Mouse (Mus musculus): ENCODE measurements at regions not wholly inside any gene's neighbourhood (a gene's known extent, or its start where the extent isn't known, plus 50 kb on each side); places are given as distances from the start of the nearest gene placed in this dataset.
A peak's percentile ranks its signal among the peaks of the same experiment; 100 is the strongest.
"Not testable (repeated sequence)": the region's sequence is repeated elsewhere in the genome, so short reads cannot be mapped to it uniquely, and the experiment has no call there.

GRCm38 (mm10) chr6:144902267-144902995, 120.7 kb upstream of the Sox5 start:
- Histone ChIP-seq H3K4me2 (replicated peaks; ENCODE audit: low read depth, low read length, severe bottlenecking) (no peak overlapping the region), H3K4me3 (replicated peaks; ENCODE audit: low read length) (no peak overlapping the region), H3K4me1 (ENCODE audit: control insufficient read depth, insufficient read depth, low read length) (peaks cover 12% of the 10 kb centered on the region), H3K9me3 (ENCODE audit: control insufficient read depth, low read length) (no peaks in the 10 kb centered on the region), H3K36me3 (ENCODE audit: control insufficient read depth, insufficient read depth, low read length) (no peaks in the 10 kb centered on the region), H3K9ac (ENCODE audit: low read depth, low read length, severe bottlenecking) (no peak overlapping the region), H3K27me3 (ENCODE audit: control insufficient read depth, insufficient read depth, low read length) (no peaks in the 10 kb centered on the region), H3K27ac (replicated peaks; ENCODE audit: low read depth, low read length) (no peak overlapping the region)
- TF ChIP-seq POLR2A (IDR thresholded peaks at IDR 0.05; ENCODE audit: borderline replicate concordance, extremely low read depth, insufficient read depth, insufficient read length) = no peak
- WGBS = 60% methylated on average over 20 of the region's 20 CpGs
- DNase-seq (ENCODE audit: low spot score) = no peak
- no peak for ATAC-seq (ENCODE audit: low FRiP score, low read depth)

- DNase-seq (ENCODE audit: low spot score) (no peak), ATAC-seq (ENCODE audit: low FRiP score, low read depth) (no peak)
- H3K36me3 ChIP-seq (ENCODE audit: control insufficient read depth, insufficient read depth, low read length) = no peaks in the 10 kb centered on the region
- H3K9ac ChIP-seq (ENCODE audit: low read depth, low read length, severe bottlenecking) = no peak overlapping the region
- no peak for TF ChIP-seq POLR2A (IDR thresholded peaks at IDR 0.05; ENCODE audit: borderline replicate concordance, extremely low read depth, insufficient read depth, insufficient read length)
- H3K4me1 ChIP-seq (ENCODE audit: control insufficient read depth, insufficient read depth, low read length) = peaks cover 12% of the 10 kb centered on the region
- no peaks in the 10 kb centered on the region for H3K27me3 ChIP-seq (ENCODE audit: control insufficient read depth, insufficient read depth, low read length)
- H3K27ac ChIP-seq (replicated peaks; ENCODE audit: low read depth, low read length) = no peak overlapping the region
- no peak overlapping the region for H3K4me2 ChIP-seq (replicated peaks; ENCODE audit: low read depth, low read length, severe bottlenecking)
- 61% methylated on average over 9 of the region's 9 CpGs for WGBS
- H3K9me3 ChIP-seq (ENCODE audit: control insufficient read depth, low read length) = no peaks in the 10 kb centered on the region
- H3K4me3 ChIP-seq (replicated peaks; ENCODE audit: low read length) = no peak overlapping the region
Measured at GRCm38 (mm10) chr6:144901825-144902224, 120.0 kb upstream of the Sox5 start.

GRCm38 (mm10) chr6:144900858-144901257, 119.1 kb upstream of the Sox5 start:
- not testable (repeated sequence) for DNase-seq (ENCODE audit: low spot score); H3K27ac ChIP-seq (replicated peaks; ENCODE audit: low read depth, low read length); H3K4me3 ChIP-seq (replicated peaks; ENCODE audit: low read length); H3K27me3 ChIP-seq (ENCODE audit: control insufficient read depth, insufficient read depth, low read length); H3K4me2 ChIP-seq (replicated peaks; ENCODE audit: low read depth, low read length, severe bottlenecking); ATAC-seq (ENCODE audit: low FRiP score, low read depth); H3K9me3 ChIP-seq (ENCODE audit: control insufficient read depth, low read length); H3K9ac ChIP-seq (ENCODE audit: low read depth, low read length, severe bottlenecking); H3K36me3 ChIP-seq (ENCODE audit: control insufficient read depth, insufficient read depth, low read length)
- H3K4me1 ChIP-seq (ENCODE audit: control insufficient read depth, insufficient read depth, low read length) = peaks cover 12% of the 10 kb centered on the region
- 91% methylated on average over 7 of the region's 7 CpGs for WGBS

- no peak for ATAC-seq (ENCODE audit: low FRiP score, low read depth)
- H3K4me1 ChIP-seq (ENCODE audit: control insufficient read depth, insufficient read depth, low read length) = peaks cover 9% of the 10 kb centered on the region
- no peak overlapping the region for H3K9ac ChIP-seq (ENCODE audit: low read depth, low read length, severe bottlenecking)
- TF ChIP-seq POLR2A (IDR thresholded peaks at IDR 0.05; ENCODE audit: borderline replicate concordance, extremely low read depth, insufficient read depth, insufficient read length) = no peak
- H3K4me2 ChIP-seq (replicated peaks; ENCODE audit: low read depth, low read length, severe bottlenecking) = no peak overlapping the region
- H3K27ac ChIP-seq (replicated peaks; ENCODE audit: low read depth, low read length) = no peak overlapping the region
- H3K9me3 ChIP-seq (ENCODE audit: control insufficient read depth, low read length) = no peaks in the 10 kb centered on the region
- no peaks in the 10 kb centered on the region for H3K27me3 ChIP-seq (ENCODE audit: control insufficient read depth, insufficient read depth, low read length)
- no peak for DNase-seq (ENCODE audit: low spot score)
- 66% methylated on average over 3 of the region's 3 CpGs for WGBS
- H3K36me3 ChIP-seq (ENCODE audit: control insufficient read depth, insufficient read depth, low read length) = no peaks in the 10 kb centered on the region
- H3K4me3 ChIP-seq (replicated peaks; ENCODE audit: low read length) = no peak overlapping the region
Measured at GRCm38 (mm10) chr6:144897526-144897925, 115.7 kb upstream of the Sox5 start.

GRCm38 (mm10) chr6:144890914-144891313, 109.1 kb upstream of the Sox5 start:
- no peak for ATAC-seq (ENCODE audit: low FRiP score, low read depth)
- no peak overlapping the region for H3K4me3 ChIP-seq (replicated peaks; ENCODE audit: low read length)
- H3K36me3 ChIP-seq (ENCODE audit: control insufficient read depth, insufficient read depth, low read length) = no peaks in the 10 kb centered on the region
- no peaks in the 10 kb centered on the region for H3K27me3 ChIP-seq (ENCODE audit: control insufficient read depth, insufficient read depth, low read length)
- no peak overlapping the region; the same call in 1 of the 2 replicates for H3K4me2 ChIP-seq (replicated peaks; ENCODE audit: low read depth, low read length, severe bottlenecking)
- H3K27ac ChIP-seq (replicated peaks; ENCODE audit: low read depth, low read length) = peak overlapping the region; percentile 61
- H3K4me1 ChIP-seq (ENCODE audit: control insufficient read depth, insufficient read depth, low read length) = peaks cover 5% of the 10 kb centered on the region; the same call in 1 of the 2 replicates
- DNase-seq (ENCODE audit: low spot score) = no peak
- WGBS = 52% methylated on average over 2 of the region's 2 CpGs
- H3K9me3 ChIP-seq (ENCODE audit: control insufficient read depth, low read length) = no peaks in the 10 kb centered on the region
- TF ChIP-seq POLR2A (IDR thresholded peaks at IDR 0.05; ENCODE audit: borderline replicate concordance, extremely low read depth, insufficient read depth, insufficient read length) = no peak
- no peak overlapping the region for H3K9ac ChIP-seq (ENCODE audit: low read depth, low read length, severe bottlenecking)

Data from limb, embryonic 14.5 days (tissue).